Mouse (Mus musculus): Measurements from ENCODE around the gene Mecom.

GRCm38 (mm10) chr3:30013416-30013815, 534.4 kb downstream of the Mecom start:
- TF ChIP-seq GATA1 (IDR thresholded peaks at IDR 0.05; ENCODE audit: low read length) = no peak
- no peak for TF ChIP-seq TAL1 (IDR thresholded peaks at IDR 0.05; ENCODE audit: low read length)
